Mouse (Mus musculus) heart, postnatal 0 days (tissue): ENCODE measurements around the gene Abat.

Source experiments
- CTCF ChIP-seq: IDR thresholded peaks from 2 replicates; pipeline ENCODE4 v1.5.1; 2016; ENCODE audit warnings: antibody characterized with exemption, control low read depth, low read depth
- EP300 ChIP-seq: IDR thresholded peaks from 2 replicates; pipeline ENCODE4 v1.6.1; 2016; ENCODE audit warnings: antibody characterized with exemption, low read depth

- TF ChIP-seq EP300 (no peak), CTCF (no peak)
Observed at GRCm38 (mm10) chr16:8525877-8526276, 12.6 kb downstream of the Abat start.
